Mouse (Mus musculus) neutrophil, adult 5-6 weeks (primary cell): ENCODE measurements around the gene Gm11239. TPM values are rescaled to one million over a fixed set of nuclear protein-coding genes. Genes with fewer than 3 reads are reported as not detected.
"Not testable (repeated sequence)": the region's sequence is repeated elsewhere in the genome, so short reads cannot be mapped to it uniquely, and the experiment has no call there.

ENCODE experiments used
- ATAC-seq: fragments of 151-379, 151-347 bp; 2 replicates; pipeline ENCODE4 v1.8.0; 2017; ENCODE audit warnings: mild to moderate bottlenecking, moderate TSS enrichment; ENCODE audit not compliant: insufficient number of reproducible peaks, poor library complexity, low FRiP score, severe bottlenecking; ENCODE audit errors: extremely low read depth
- total RNA-seq: library from RNA; stranded (forward); fragments of 200-1000 nt; gene quantifications from 2 replicates; pipeline ENCODE4 v1.2.3, GENCODE M21; 2017

Gene Gm11239
- not detected in 2 replicates for total RNA-seq

GRCm38 (mm10) chr4:73668054-73668453, at the start of gene Gm11239:
Gm11239 (plus strand) TSS chr4:73668354.
- ATAC-seq: not testable (repeated sequence)

GRCm38 (mm10) chr4:73622684-73623083, 45.5 kb upstream of the Gm11239 start, which contains the start of gene Gm11237:
Gm11237 (plus strand) TSS chr4:73622984.
- not testable (repeated sequence) for ATAC-seq

- ATAC-seq: not testable (repeated sequence)
Measured at GRCm38 (mm10) chr4:73637821-73638220, 30.3 kb upstream of the Gm11239 start, which contains the start of gene Gm11236. Gm11236 (plus strand) TSS chr4:73638121.

GRCm38 (mm10) chr4:73661864-73662263, 6.3 kb upstream of the Gm11239 start:
- not testable (repeated sequence) for ATAC-seq

- ATAC-seq: not testable (repeated sequence)
Measured at GRCm38 (mm10) chr4:73683216-73683615, 15.1 kb downstream of the Gm11239 start, which contains the start of gene Gm428. Gm428 (plus strand) TSS chr4:73683516.

- ATAC-seq: no peak
Measured at GRCm38 (mm10) chr4:73718761-73719160, 50.6 kb downstream of the Gm11239 start.

- ATAC-seq: no peak
Measured at GRCm38 (mm10) chr4:73719819-73720218, 51.7 kb downstream of the Gm11239 start.

Other genes with a start within 250 kb of the Gm11239 start
- gene Gm11238, start 60.5 kb upstream of the Gm11239 start, total RNA-seq: not detected in 2 replicates
- gene Gm11237, start 45.4 kb upstream of the Gm11239 start, total RNA-seq: not detected in 2 replicates
- gene Gm11236, start 30.2 kb upstream of the Gm11239 start, total RNA-seq: not detected in 2 replicates
- not detected in 2 replicates for gene Gm428, start 15.2 kb downstream of the Gm11239 start, total RNA-seq
- not detected in 2 replicates for gene Rasef, start 122.6 kb downstream of the Gm11239 start, total RNA-seq
- gene Gm11758, start 207.9 kb downstream of the Gm11239 start, total RNA-seq: not detected in 2 replicates
- gene Gm11757, start 222.8 kb downstream of the Gm11239 start, total RNA-seq: not detected in 2 replicates
- not detected in 2 replicates for gene Gm13871, start 237.6 kb downstream of the Gm11239 start, total RNA-seq